Comparison of ENCODE assay signal across 8 mouse cellular contexts in the genomic region with DNA sequence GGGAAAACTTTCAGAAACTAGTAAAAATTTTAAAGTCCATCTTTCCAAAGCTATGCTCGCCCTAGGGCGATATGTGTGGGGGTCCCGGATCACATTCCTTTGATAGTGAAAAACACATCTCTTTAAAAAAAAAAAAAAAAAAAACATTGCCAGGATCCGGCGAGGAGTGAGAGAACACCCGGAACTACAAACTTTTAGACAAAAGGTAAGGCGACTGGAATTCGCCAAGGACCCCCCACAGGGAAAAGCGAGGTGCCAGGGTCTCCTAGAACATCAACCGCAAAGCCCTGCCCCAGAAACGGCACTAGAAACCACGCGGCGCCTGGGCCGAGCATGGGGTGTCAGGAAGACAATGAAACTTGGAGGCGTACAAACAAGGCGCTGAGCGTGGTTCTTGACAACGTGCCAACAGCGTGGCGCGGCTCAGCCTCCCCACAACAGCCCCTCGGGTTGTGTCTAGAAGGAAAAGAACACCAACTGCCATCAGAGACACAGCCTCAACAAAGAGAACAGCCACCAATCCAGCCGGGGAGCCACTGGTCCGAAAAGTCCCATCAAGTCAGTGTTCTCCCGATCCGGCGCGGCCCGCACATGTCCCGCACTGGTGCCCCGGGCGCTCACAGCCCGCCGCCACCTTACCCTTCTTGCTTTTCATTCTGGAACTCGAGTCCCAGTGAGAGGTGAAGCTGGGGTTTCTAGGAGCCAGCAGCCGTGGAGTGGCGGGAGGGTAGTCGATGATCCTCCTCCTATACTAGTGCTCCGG. TPM values are rescaled to one million over a fixed set of nuclear protein-coding genes. Genes with fewer than 3 reads are reported as not detected.
DNase-seq lines count a peak whose midpoint lies in the region; ATAC-seq lines count a peak whose summit lies in the region.

No protein-coding gene starts in this region.

- H3K27ac ChIP-seq in embryonic facial prominence, embryonic 11.5 days (replicated peaks; ENCODE audit: low read depth, low read length) = peak overlapping the region; percentile 95
- peak overlapping the region; percentile 95 for H3K27ac ChIP-seq in heart, embryonic 11.5 days (ENCODE audit: low read depth, low read length)
- peak overlapping the region; percentile 96 for H3K27ac ChIP-seq in kidney, embryonic 16.5 days (ENCODE audit: low read length)

- peak overlapping the region; percentile 91 for H3K9ac ChIP-seq in embryonic facial prominence, embryonic 11.5 days (replicated peaks; ENCODE audit: low read length)
- peak overlapping the region; percentile 81 for H3K9ac ChIP-seq in heart, embryonic 11.5 days (ENCODE audit: low read depth, low read length)
- peak overlapping the region; percentile 98 for H3K9ac ChIP-seq in kidney, embryonic 16.5 days (replicated peaks; ENCODE audit: low read length)

- under 1% methylated on average over 40 of the region's 40 CpGs for WGBS in embryonic facial prominence, embryonic 11.5 days
- under 1% methylated on average over 40 of the region's 40 CpGs for WGBS in heart, embryonic 11.5 days (ENCODE audit: insufficient replicate concordance)
- under 1% methylated on average over 40 of the region's 40 CpGs for whole genome bisulfite sequencing in kidney, embryonic 16.5 days

- H3K4me3 ChIP-seq in embryonic facial prominence, embryonic 11.5 days (ENCODE audit: low read depth, low read length) = peak overlapping the region; percentile 65
- H3K4me3 ChIP-seq in heart, embryonic 11.5 days (ENCODE audit: low read depth, low read length) = peak overlapping the region; percentile 66
- H3K4me3 ChIP-seq in kidney, embryonic 16.5 days (ENCODE audit: low read length) = peak overlapping the region; percentile 88

- H3K9me3 ChIP-seq in embryonic facial prominence, embryonic 11.5 days (replicated peaks; ENCODE audit: control insufficient read depth, low read length) = no peaks in the 10 kb centered on the region
- H3K9me3 ChIP-seq in heart, embryonic 11.5 days (replicated peaks; ENCODE audit: control insufficient read depth, low read length) = no peaks in the 10 kb centered on the region
- H3K9me3 ChIP-seq in kidney, embryonic 16.5 days (ENCODE audit: low read length) = no peaks in the 10 kb centered on the region

- ATAC-seq in embryonic facial prominence, embryonic 11.5 days (replicated peaks; ENCODE audit: insufficient number of reproducible peaks, low FRiP score, low TSS enrichment, low read depth) = peak; percentile 7
- ATAC-seq in heart, embryonic 11.5 days (replicated peaks; ENCODE audit: insufficient number of reproducible peaks, low FRiP score, low TSS enrichment) = no peak
- ATAC-seq in kidney, embryonic 16.5 days (ENCODE audit: low FRiP score, low TSS enrichment) = peak; percentile 20; the same call in 1 of the 2 replicates

- peak overlapping the region; percentile 91 for H3K4me2 ChIP-seq in embryonic facial prominence, embryonic 11.5 days (ENCODE audit: low read depth, low read length)
- H3K4me2 ChIP-seq in heart, embryonic 11.5 days = peak overlapping the region; percentile 98
- peak overlapping the region; percentile 85 for H3K4me2 ChIP-seq in kidney, embryonic 16.5 days (replicated peaks; ENCODE audit: low read depth, low read length)

- DNase-seq in 3T3-L1 (ENCODE audit: low read depth, low spot score) (peak; percentile 82), NIH3T3 (ENCODE audit: low read depth) (peak; percentile 86)
- peak; percentile 66 for DNase-seq in embryonic facial prominence, embryonic 11.5 days (ENCODE audit: low spot score)
- peak; percentile 70 for DNase-seq in lung, postnatal 36 days
- DNase-seq in spleen, adult 12 weeks (ENCODE audit: low spot score) = peak; percentile 42
- no peak for DNase-seq in yolk sac, embryonic 10.5 days (ENCODE audit: low spot score)

- no peaks in the 10 kb centered on the region for H3K27me3 ChIP-seq in embryonic facial prominence, embryonic 11.5 days (ENCODE audit: control insufficient read depth, insufficient read depth, low read length)
- no peaks in the 10 kb centered on the region for H3K27me3 ChIP-seq in heart, embryonic 11.5 days (ENCODE audit: control insufficient read depth, insufficient read depth, low read length)
- no peaks in the 10 kb centered on the region for H3K27me3 ChIP-seq in kidney, embryonic 16.5 days (ENCODE audit: insufficient read depth, low read length)

- H3K36me3 ChIP-seq in embryonic facial prominence, embryonic 11.5 days (replicated peaks; ENCODE audit: control insufficient read depth, insufficient read depth, low read depth, low read length) = no peaks in the 10 kb centered on the region
- H3K36me3 ChIP-seq in heart, embryonic 11.5 days (ENCODE audit: control insufficient read depth, insufficient read depth, low read length) = peaks cover 2% of the 10 kb centered on the region; the same call in 1 of the 2 replicates
- no peaks in the 10 kb centered on the region for H3K36me3 ChIP-seq in kidney, embryonic 16.5 days (ENCODE audit: insufficient read depth, low read length)

- H3K4me1 ChIP-seq in embryonic facial prominence, embryonic 11.5 days (ENCODE audit: control insufficient read depth, insufficient read depth, low read length) = no peaks in the 10 kb centered on the region; the same call in 1 of the 2 replicates
- no peaks in the 10 kb centered on the region for H3K4me1 ChIP-seq in heart, embryonic 11.5 days (ENCODE audit: control insufficient read depth, insufficient read depth, low read length)
- peaks cover 29% of the 10 kb centered on the region for H3K4me1 ChIP-seq in kidney, embryonic 16.5 days (ENCODE audit: insufficient read depth, low read length)

RNA-seq across cellular contexts. Expression of gene Tgif1, which starts 2.9 kb away (rescaled TPM):
- 92.4 and 96.5 TPM in 2 replicates for polyA plus RNA-seq in embryonic facial prominence, embryonic 11.5 days (2014; fragmentation: Nextera tagmentation; extraction: Ambion mirVana)
- 27.1 and 31.5 TPM in 2 replicates for polyA plus RNA-seq in heart, embryonic 11.5 days (2014; fragmentation: Nextera tagmentation; extraction: Ambion mirVana)
- 90.4 and 93.7 TPM in 2 replicates for polyA plus RNA-seq in kidney, embryonic 16.5 days (2015; fragmentation: Nextera tagmentation; extraction: Ambion mirVana)
